Mouse (Mus musculus) forebrain, embryonic 13.5 days (tissue): ENCODE measurements around the gene Magi3. TPM values are rescaled to one million over a fixed set of nuclear protein-coding genes. Genes with fewer than 3 reads are reported as not detected.

Experiments
- ATAC-seq: fragments of 200-750 bp; cut with Nextera tagmentation; 2 replicates; pipeline ENCODE4 v1.8.0; 2017
- H3K27ac ChIP-seq: fragments of 300-500 bp; sonication (generic); 2 replicates; pipeline ENCODE4 v1.5.1; 2015; ENCODE audit warnings: inconsistent platforms, mild to moderate bottlenecking, moderate library complexity
- H3K27me3 ChIP-seq: fragments of 300-500 bp; sonication (generic); 2 replicates; pipeline ENCODE4 v1.6.1; 2015; ENCODE audit warnings: mild to moderate bottlenecking, inconsistent platforms
- H3K36me3 ChIP-seq: fragments of 300-500 bp; sonication (generic); 2 replicates; pipeline ENCODE4 v1.6.1; 2015; ENCODE audit warnings: mild to moderate bottlenecking, inconsistent platforms; ENCODE audit not compliant: poor library complexity, severe bottlenecking
- H3K4me1 ChIP-seq: fragments of 300-500 bp; sonication (generic); 2 replicates; pipeline ENCODE4 v1.6.1; 2015; ENCODE audit warnings: inconsistent platforms
- H3K4me2 ChIP-seq: fragments of 300-500 bp; sonication (generic); 2 replicates; pipeline ENCODE4 v1.6.1; 2015; ENCODE audit warnings: inconsistent platforms, mild to moderate bottlenecking, moderate library complexity
- H3K4me3 ChIP-seq: fragments of 300-500 bp; sonication (generic); 2 replicates; pipeline ENCODE4 v1.5.1; 2015; ENCODE audit warnings: mild to moderate bottlenecking, inconsistent platforms
- H3K9ac ChIP-seq: fragments of 300-500 bp; sonication (generic); 2 replicates; pipeline ENCODE4 v1.6.1; 2015; ENCODE audit warnings: mild to moderate bottlenecking, inconsistent platforms
- H3K9me3 ChIP-seq: fragments of 300-500 bp; sonication (generic); replicated peaks from 2 replicates; pipeline ENCODE4 v1.6.1; 2016; ENCODE audit warnings: inconsistent platforms
- WGBS: fragments of 180-500 bp; shearing (Covaris S2); methylation state at CpG from one replicate; pipeline ENCODE4 v1.1.7; 2015; 5-methylcytosine and 5-hydroxymethylcytosine counted together
- polyA plus RNA-seq: library from polyadenylated mRNA; unstranded; fragments of >200 nt; fragmentation: Nextera tagmentation; extraction: Ambion mirVana; gene quantifications from 2 replicates; pipeline ENCODE4 v1.2.1, GENCODE M21; 2015

Gene Magi3
- polyA plus RNA-seq, 1 experiment from 2014 or later = 5.2 TPM

GRCm38 (mm10) chr3:104017931-104018330, 202.2 kb downstream of the Magi3 start:
- WGBS = 47% methylated on average over 3 of the region's 3 CpGs
- Histone ChIP-seq H3K4me3 (no peak overlapping the region), H3K27me3 (no peaks in the 10 kb centered on the region), H3K4me1 (no peaks in the 10 kb centered on the region), H3K27ac (no peak overlapping the region), H3K36me3 (peaks cover 40% of the 10 kb centered on the region), H3K9me3 (no peaks in the 10 kb centered on the region), H3K4me2 (no peak overlapping the region), H3K9ac (no peak overlapping the region)
- ATAC-seq = no peak

- H3K9me3 ChIP-seq = no peaks in the 10 kb centered on the region
- H3K9ac ChIP-seq = no peak overlapping the region
- H3K4me2 ChIP-seq = no peak overlapping the region
- H3K4me1 ChIP-seq = peaks cover 7% of the 10 kb centered on the region
- no peaks in the 10 kb centered on the region for H3K27me3 ChIP-seq
- H3K27ac ChIP-seq = no peak overlapping the region
- ATAC-seq = no peak
- no peak overlapping the region for H3K4me3 ChIP-seq
- 89% methylated on average over 2 of the region's 2 CpGs for WGBS
- peaks cover 44% of the 10 kb centered on the region for H3K36me3 ChIP-seq
Observed at GRCm38 (mm10) chr3:104011972-104012371, 208.2 kb downstream of the Magi3 start.

GRCm38 (mm10) chr3:104009924-104010662, 210.1 kb downstream of the Magi3 start:
- Histone ChIP-seq H3K4me3 (no peak overlapping the region), H3K9me3 (no peaks in the 10 kb centered on the region), H3K36me3 (peaks cover 47% of the 10 kb centered on the region), H3K4me1 (peaks cover 9% of the 10 kb centered on the region), H3K27me3 (no peaks in the 10 kb centered on the region), H3K27ac (no peak overlapping the region), H3K4me2 (no peak overlapping the region), H3K9ac (no peak overlapping the region)
- ATAC-seq = no peak
- WGBS = 91% methylated on average over 5 of the region's 5 CpGs

GRCm38 (mm10) chr3:104007479-104007878, 212.7 kb downstream of the Magi3 start:
- no peak overlapping the region for H3K27ac ChIP-seq
- peak; percentile 77 for ATAC-seq

GRCm38 (mm10) chr3:104006896-104007466, 213.2 kb downstream of the Magi3 start:
- Histone ChIP-seq H3K36me3 (peaks cover 60% of the 10 kb centered on the region), H3K4me3 (no peak overlapping the region), H3K27me3 (no peaks in the 10 kb centered on the region), H3K4me2 (no peak overlapping the region), H3K27ac (peak overlapping the region; percentile 27; the same call in 1 of the 2 replicates), H3K4me1 (peaks cover 9% of the 10 kb centered on the region), H3K9me3 (no peaks in the 10 kb centered on the region), H3K9ac (no peak overlapping the region)
- 58% methylated on average over 8 of the region's 8 CpGs for WGBS
- ATAC-seq = peak; percentile 59

More at GRCm38 (mm10) chr3:104007479-104007878, 212.7 kb downstream of the Magi3 start:
- no peaks in the 10 kb centered on the region for H3K27me3 ChIP-seq
- peaks cover 57% of the 10 kb centered on the region for H3K36me3 ChIP-seq
- no peak overlapping the region for H3K4me3 ChIP-seq
- H3K9me3 ChIP-seq = no peaks in the 10 kb centered on the region
- peaks cover 9% of the 10 kb centered on the region for H3K4me1 ChIP-seq
- WGBS = 33% methylated on average over 8 of the region's 8 CpGs
- no peak overlapping the region for H3K9ac ChIP-seq
- no peak overlapping the region for H3K4me2 ChIP-seq

GRCm38 (mm10) chr3:103998724-103999123, 221.4 kb downstream of the Magi3 start:
- Histone ChIP-seq H3K36me3 (peaks cover 88% of the 10 kb centered on the region), H3K4me2 (no peak overlapping the region), H3K27me3 (no peaks in the 10 kb centered on the region), H3K9me3 (no peaks in the 10 kb centered on the region), H3K9ac (no peak overlapping the region), H3K4me3 (no peak overlapping the region), H3K4me1 (no peaks in the 10 kb centered on the region), H3K27ac (no peak overlapping the region)
- no peak for ATAC-seq
- WGBS = 95% methylated on average over 4 of the region's 4 CpGs

GRCm38 (mm10) chr3:103991271-103991670, 228.9 kb downstream of the Magi3 start:
- Histone ChIP-seq H3K4me3 (no peak overlapping the region), H3K9ac (no peak overlapping the region), H3K27ac (no peak overlapping the region), H3K4me1 (no peaks in the 10 kb centered on the region), H3K36me3 (peaks cover 78% of the 10 kb centered on the region), H3K4me2 (no peak overlapping the region), H3K27me3 (no peaks in the 10 kb centered on the region), H3K9me3 (no peaks in the 10 kb centered on the region)
- WGBS = 92% methylated on average over 3 of the region's 3 CpGs
- no peak for ATAC-seq

GRCm38 (mm10) chr3:103989352-103989751, 230.8 kb downstream of the Magi3 start:
- 96% methylated on average over 4 of the region's 4 CpGs for WGBS
- no peak overlapping the region for H3K4me3 ChIP-seq
- H3K9me3 ChIP-seq = no peaks in the 10 kb centered on the region
- no peaks in the 10 kb centered on the region for H3K4me1 ChIP-seq
- no peak overlapping the region for H3K4me2 ChIP-seq
- ATAC-seq = no peak
- no peak overlapping the region for H3K9ac ChIP-seq
- no peak overlapping the region for H3K27ac ChIP-seq
- H3K27me3 ChIP-seq = no peaks in the 10 kb centered on the region
- peaks cover 71% of the 10 kb centered on the region for H3K36me3 ChIP-seq

GRCm38 (mm10) chr3:103987831-103988432, 232.2 kb downstream of the Magi3 start:
- Histone ChIP-seq H3K27ac (no peak overlapping the region), H3K27me3 (no peaks in the 10 kb centered on the region), H3K4me2 (no peak overlapping the region), H3K9ac (no peak overlapping the region), H3K36me3 (peaks cover 72% of the 10 kb centered on the region), H3K4me3 (no peak overlapping the region), H3K9me3 (no peaks in the 10 kb centered on the region), H3K4me1 (no peaks in the 10 kb centered on the region)
- no peak for ATAC-seq
- WGBS = 65% methylated on average over 5 of the region's 5 CpGs

GRCm38 (mm10) chr3:103985194-103985593, 235.0 kb downstream of the Magi3 start:
- no peaks in the 10 kb centered on the region for H3K27me3 ChIP-seq
- no peak overlapping the region for H3K4me3 ChIP-seq
- H3K27ac ChIP-seq = no peak overlapping the region
- H3K9ac ChIP-seq = no peak overlapping the region
- ATAC-seq = no peak
- peaks cover 57% of the 10 kb centered on the region for H3K36me3 ChIP-seq
- H3K4me1 ChIP-seq = no peaks in the 10 kb centered on the region
- H3K9me3 ChIP-seq = no peaks in the 10 kb centered on the region
- no peak overlapping the region for H3K4me2 ChIP-seq
- WGBS = 96% methylated on average over 2 of the region's 2 CpGs

- Histone ChIP-seq H3K4me2 (no peak overlapping the region), H3K9ac (no peak overlapping the region), H3K36me3 (peaks cover 56% of the 10 kb centered on the region), H3K27ac (no peak overlapping the region), H3K9me3 (no peaks in the 10 kb centered on the region), H3K4me1 (no peaks in the 10 kb centered on the region), H3K4me3 (no peak overlapping the region), H3K27me3 (no peaks in the 10 kb centered on the region)
- ATAC-seq = no peak
- WGBS = 54% methylated on average over 4 of the region's 4 CpGs
Observed at GRCm38 (mm10) chr3:103984556-103984955, 235.6 kb downstream of the Magi3 start.

- H3K27ac ChIP-seq = no peak overlapping the region
- H3K27me3 ChIP-seq = no peaks in the 10 kb centered on the region
- no peaks in the 10 kb centered on the region for H3K9me3 ChIP-seq
- ATAC-seq = no peak
- no peak overlapping the region for H3K4me2 ChIP-seq
- no peak overlapping the region for H3K4me3 ChIP-seq
- H3K36me3 ChIP-seq = peaks cover 29% of the 10 kb centered on the region
- no peak overlapping the region for H3K9ac ChIP-seq
- 95% methylated on average over 2 of the region's 2 CpGs for WGBS
- peaks cover 20% of the 10 kb centered on the region for H3K4me1 ChIP-seq
Observed at GRCm38 (mm10) chr3:103971157-103971556, 249.0 kb downstream of the Magi3 start.
